Mouse (Mus musculus): ENCODE measurements around the gene Mdn1. TPM values are rescaled to one million over a fixed set of nuclear protein-coding genes. Genes with fewer than 3 reads are reported as not detected.

Mdn1 gene
- total RNA-seq, 2 experiments from 2014 or later: 7.8 to 12.8 TPM

DNA sequence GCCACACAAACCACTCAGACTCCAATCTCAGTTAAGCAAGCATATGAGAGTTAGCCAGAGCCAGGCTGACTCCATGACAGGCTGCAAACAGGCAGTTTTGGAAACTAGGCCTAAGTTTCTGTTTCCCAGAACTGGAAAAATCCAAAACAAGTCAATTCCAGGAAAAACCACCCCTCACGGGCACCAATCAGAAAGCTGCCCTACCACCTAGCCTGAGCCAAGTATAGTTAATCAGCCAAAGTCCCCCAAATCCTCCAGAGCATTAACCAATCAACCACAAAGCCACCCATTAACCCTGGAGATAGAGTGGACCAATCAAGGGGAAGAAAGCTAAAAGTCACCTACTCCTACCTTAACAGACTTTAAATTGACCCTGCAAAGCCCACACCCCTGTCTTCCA lies 130.2 kb downstream of the Mdn1 start:
- DNase-seq: no peak

DNA sequence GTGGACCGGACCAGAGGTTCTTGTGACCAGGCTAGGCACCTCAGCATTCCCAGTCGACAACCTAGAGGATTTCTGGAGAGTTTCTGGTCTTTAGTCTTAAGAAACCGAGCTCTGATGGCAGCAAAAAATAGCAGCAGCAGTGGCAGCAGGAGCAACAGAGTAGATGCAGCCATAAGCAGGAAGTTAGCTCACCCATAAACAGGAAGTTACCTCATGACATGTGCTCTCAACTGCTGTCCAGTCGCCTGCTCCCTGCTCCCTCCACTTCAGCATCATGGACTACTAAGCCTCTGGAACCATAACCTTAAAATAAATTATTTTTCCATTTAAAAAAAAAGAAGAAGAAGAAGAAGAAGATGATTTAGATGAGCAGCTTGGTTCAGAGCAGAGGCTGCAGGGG lies 132.1 kb downstream of the Mdn1 start:
- DNase-seq: no peak

DNA sequence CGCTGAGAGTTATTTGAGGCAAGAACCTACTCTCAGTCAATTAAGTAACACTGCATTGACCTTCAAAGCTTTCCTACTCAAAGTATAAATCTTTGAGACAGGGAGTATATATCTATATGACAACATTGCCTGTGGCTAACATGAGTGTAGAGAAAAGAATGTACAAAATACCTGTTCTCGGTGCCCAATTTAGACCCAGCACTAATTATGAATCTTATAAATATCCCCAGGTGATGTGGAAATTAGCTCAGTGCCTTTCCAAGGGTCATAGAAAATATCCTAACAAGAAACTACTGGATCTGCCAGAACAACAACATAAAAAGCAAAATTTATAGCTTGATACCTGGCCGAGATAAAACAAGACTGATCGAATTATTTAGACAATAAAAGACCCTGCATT lies 142.1 kb downstream of the Mdn1 start:
- no peak for DNase-seq

DNA sequence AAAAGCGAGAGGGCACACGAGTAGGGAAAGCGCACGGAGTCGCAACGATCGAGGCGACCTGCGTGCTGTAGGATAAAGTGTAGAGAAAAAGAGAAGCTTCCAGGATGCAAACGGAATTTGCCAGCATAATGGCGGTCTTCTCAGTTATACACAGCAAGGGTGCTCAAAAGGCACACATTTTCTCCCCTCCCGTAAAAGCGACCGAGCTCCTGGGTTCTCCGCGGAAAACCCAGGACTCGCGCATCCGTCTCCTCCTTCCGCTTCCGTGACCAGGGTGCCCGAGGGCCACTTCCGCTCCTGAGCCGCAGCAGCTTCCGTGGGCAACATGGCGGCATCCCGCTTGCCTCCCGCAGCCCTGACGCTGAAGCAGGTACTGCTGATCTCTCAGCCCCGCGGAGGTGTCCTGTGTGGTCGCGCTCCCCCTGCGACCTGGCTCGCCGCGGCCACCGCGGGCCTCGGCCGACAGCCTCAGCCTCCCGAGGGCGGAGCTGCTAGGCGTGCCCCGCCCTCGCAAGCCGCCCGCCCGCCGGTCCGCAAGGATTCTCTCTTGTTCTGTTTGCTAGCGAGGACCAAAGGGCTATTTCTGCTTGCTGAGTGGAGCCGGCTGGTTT lies 143.2 kb downstream of the Mdn1 start, which contains the start of gene Lyrm2:
Lyrm2 (plus strand) TSS at position 288 of the 611 bp plus-strand sequence.
- peak; percentile 71 for DNase-seq

DNA sequence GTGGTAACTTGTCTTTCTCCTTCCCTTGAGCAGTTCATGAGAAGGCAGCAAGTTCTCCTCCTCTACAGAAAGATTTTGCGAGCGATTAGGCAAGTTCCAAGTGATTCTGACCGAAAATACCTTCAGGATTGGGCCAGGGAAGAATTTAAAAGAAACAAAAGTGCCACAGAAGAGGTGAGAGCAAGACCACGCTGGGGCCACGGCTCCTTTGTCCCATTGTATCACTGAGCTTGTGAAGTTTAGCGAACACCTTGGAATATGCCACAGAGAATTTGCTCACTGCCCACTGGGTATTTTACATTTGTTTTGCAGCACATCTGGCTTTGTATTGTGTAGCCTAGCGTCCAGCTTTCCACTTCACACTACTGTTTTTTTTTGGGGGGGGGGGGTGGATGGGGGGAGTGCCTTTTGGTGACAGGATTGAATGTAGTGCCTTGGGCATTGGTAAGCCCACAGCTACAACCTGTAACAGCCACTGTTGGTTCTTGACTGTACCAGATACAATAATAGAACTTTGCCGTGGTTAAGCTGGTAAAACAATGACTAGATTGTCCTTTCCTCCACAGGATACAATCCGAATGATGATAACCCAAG lies 143.8 kb downstream of the Mdn1 start:
- DNase-seq: no peak

DNA sequence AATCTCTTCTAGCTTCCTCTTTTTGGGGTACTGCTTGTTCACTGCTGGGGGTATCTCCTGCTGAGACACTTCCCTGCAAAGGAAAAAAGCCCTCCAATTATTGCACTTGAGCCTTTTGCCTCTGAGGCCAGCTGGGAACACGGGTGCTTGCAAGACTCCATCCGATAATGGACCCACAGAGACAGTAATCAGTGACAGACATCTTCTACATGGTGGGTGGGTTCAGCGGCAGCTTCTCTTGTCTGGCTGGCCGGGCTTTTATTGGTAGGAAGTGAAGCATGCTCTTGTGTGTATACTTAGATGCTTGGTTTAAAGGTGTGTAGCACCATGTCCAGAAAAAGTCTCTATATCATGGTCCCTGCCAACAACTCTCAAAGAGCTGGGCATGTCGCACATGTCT lies 160.6 kb downstream of the Mdn1 start:
- DNase-seq: no peak

DNA sequence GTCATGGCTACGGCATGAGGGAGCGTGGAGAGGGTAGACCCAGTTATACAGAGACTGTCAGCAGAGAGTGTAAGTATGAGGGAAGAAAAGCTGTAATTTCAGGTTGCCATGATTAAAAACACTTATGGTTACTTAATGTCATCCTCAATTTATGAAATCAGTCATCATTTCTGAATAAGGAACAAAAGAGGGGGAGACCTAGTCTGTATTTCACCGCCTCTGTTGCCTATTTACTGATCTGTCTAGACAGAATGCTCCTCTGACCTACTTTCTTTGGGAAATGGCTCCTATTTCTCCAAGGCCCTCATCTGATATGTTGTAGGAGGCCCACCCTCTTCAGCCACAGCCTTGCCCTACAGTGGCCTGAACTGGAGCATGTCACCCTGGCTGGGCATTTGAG lies 163.8 kb downstream of the Mdn1 start:
- DNase-seq: no peak

DNA sequence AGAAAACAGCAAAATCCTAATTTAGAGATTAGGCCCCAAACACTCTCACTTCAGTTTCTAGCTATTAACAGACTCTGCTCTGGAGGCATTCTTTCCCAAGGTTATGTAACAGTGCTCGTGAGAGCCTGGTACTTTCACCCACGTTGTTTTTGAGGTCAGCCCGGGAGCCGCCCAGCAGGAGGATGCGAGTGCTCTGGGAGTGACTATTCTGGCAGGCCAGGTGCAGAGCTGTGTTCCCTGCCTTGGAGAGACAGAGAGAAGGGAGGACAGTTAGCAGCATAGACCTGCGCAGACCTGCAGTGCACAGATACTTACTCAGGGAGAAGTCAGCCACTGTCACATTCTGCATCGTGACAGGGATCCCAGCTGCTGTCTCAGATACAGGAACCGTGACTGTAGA lies 167.3 kb downstream of the Mdn1 start:
- DNase-seq: no peak

Other genes with a start within 250 kb of the Mdn1 start
- not detected for gene Gja10, start 54.4 kb upstream of the Mdn1 start, total RNA-seq (2021)
- gene Casp8ap2, start 41.7 kb upstream of the Mdn1 start, total RNA-seq (2021): 1 to 10 TPM; 6.8 to 8.3 TPM
- 10 to 100 TPM; 29.9 to 38.4 TPM for gene Lyrm2, start 143.1 kb downstream of the Mdn1 start, total RNA-seq (2021)